Mouse (Mus musculus) ovary, postnatal 10 days (tissue): ENCODE measurements around the gene Eva1c.
A peak's percentile ranks its signal among the peaks of the same experiment; 100 is the strongest.
"Not testable (repeated sequence)": the region's sequence is repeated elsewhere in the genome, so short reads cannot be mapped to it uniquely, and the experiment has no call there.

ENCODE experiments used
- DNase-seq: peaks from one replicate; pipeline ENCODE4 v3.0.0; 2022; ENCODE audit warnings: low spot score

The Eva1c gene

GRCm38 (mm10) chr16:90826457-90826856 lies at the start of gene Eva1c:
Eva1c (plus strand) TSS chr16:90826719.
- DNase-seq = no peak

GRCm38 (mm10) chr16:90779783-90780182 lies 46.7 kb upstream of the Eva1c start:
- DNase-seq = no peak

GRCm38 (mm10) chr16:90783302-90783701 lies 43.2 kb upstream of the Eva1c start:
- DNase-seq = no peak

GRCm38 (mm10) chr16:90785257-90785656 lies 41.3 kb upstream of the Eva1c start:
- DNase-seq = no peak

- DNase-seq = no peak
Observed at GRCm38 (mm10) chr16:90788580-90788979, 37.9 kb upstream of the Eva1c start.

GRCm38 (mm10) chr16:90790946-90791345 lies 35.6 kb upstream of the Eva1c start:
- DNase-seq = no peak

- DNase-seq = no peak
Observed at GRCm38 (mm10) chr16:90792066-90792465, 34.5 kb upstream of the Eva1c start.

- DNase-seq = no peak
Observed at GRCm38 (mm10) chr16:90792500-90792899, 34.0 kb upstream of the Eva1c start.

GRCm38 (mm10) chr16:90794708-90795107 lies 31.8 kb upstream of the Eva1c start:
- DNase-seq = no peak

GRCm38 (mm10) chr16:90798446-90798845 lies 28.1 kb upstream of the Eva1c start:
- no peak for DNase-seq

GRCm38 (mm10) chr16:90798848-90799247 lies 27.7 kb upstream of the Eva1c start:
- DNase-seq = no peak

GRCm38 (mm10) chr16:90799840-90800239 lies 26.7 kb upstream of the Eva1c start:
- no peak for DNase-seq

GRCm38 (mm10) chr16:90801251-90801650 lies 25.3 kb upstream of the Eva1c start:
- no peak for DNase-seq

GRCm38 (mm10) chr16:90801928-90802327 lies 24.6 kb upstream of the Eva1c start:
- no peak for DNase-seq

GRCm38 (mm10) chr16:90804466-90804865 lies 22.1 kb upstream of the Eva1c start:
- DNase-seq = no peak

- peak; percentile 93 for DNase-seq
Observed at GRCm38 (mm10) chr16:90809975-90810715, 16.4 kb upstream of the Eva1c start, which contains the start of gene Urb1. Urb1 (minus strand) TSS chr16:90810413.

GRCm38 (mm10) chr16:90810716-90811256 lies 15.7 kb upstream of the Eva1c start:
- DNase-seq = no peak

GRCm38 (mm10) chr16:90812086-90812485 lies 14.4 kb upstream of the Eva1c start:
- no peak for DNase-seq

GRCm38 (mm10) chr16:90820326-90820725 lies 6.2 kb upstream of the Eva1c start:
- DNase-seq = no peak

- no peak for DNase-seq
Observed at GRCm38 (mm10) chr16:90821046-90821697, 5.3 kb upstream of the Eva1c start.

GRCm38 (mm10) chr16:90822284-90822935 lies 4.1 kb upstream of the Eva1c start:
- DNase-seq = no peak

GRCm38 (mm10) chr16:90822981-90823380 lies 3.5 kb upstream of the Eva1c start:
- DNase-seq = no peak

GRCm38 (mm10) chr16:90823986-90824385 lies 2.5 kb upstream of the Eva1c start:
- DNase-seq = not testable (repeated sequence)
